Mouse (Mus musculus): ENCODE measurements around the gene Icam1.

- peak; percentile 13; the same call in 1 of the 2 replicates for TF ChIP-seq CTCF (IDR thresholded peaks at IDR 0.05; ENCODE audit: low read depth)
- TF ChIP-seq EP300 (optimal IDR thresholded peaks at IDR 0.05) = no peak
Measured at GRCm38 (mm10) chr9:20976216-20976960, 39.4 kb upstream of the Icam1 start, which contains the start of gene S1pr2.

Measured in stomach, postnatal 0 days (tissue).